Mouse (Mus musculus) megakaryocyte, embryonic 14.5 days (primary cell): Measurements from ENCODE around the gene Arhgef39.

ENCODE experiments used
- FLI1 ChIP-seq: IDR thresholded peaks from 2 replicates; pipeline ENCODE4 v1.6.1; 2012; ENCODE audit warnings: low read length, inconsistent platforms, mixed read lengths
- GATA1 ChIP-seq: IDR thresholded peaks from 3 replicates; pipeline ENCODE4 v1.6.1; 2012; ENCODE audit warnings: mixed read lengths, low read length, inconsistent platforms, borderline replicate concordance

DNA sequence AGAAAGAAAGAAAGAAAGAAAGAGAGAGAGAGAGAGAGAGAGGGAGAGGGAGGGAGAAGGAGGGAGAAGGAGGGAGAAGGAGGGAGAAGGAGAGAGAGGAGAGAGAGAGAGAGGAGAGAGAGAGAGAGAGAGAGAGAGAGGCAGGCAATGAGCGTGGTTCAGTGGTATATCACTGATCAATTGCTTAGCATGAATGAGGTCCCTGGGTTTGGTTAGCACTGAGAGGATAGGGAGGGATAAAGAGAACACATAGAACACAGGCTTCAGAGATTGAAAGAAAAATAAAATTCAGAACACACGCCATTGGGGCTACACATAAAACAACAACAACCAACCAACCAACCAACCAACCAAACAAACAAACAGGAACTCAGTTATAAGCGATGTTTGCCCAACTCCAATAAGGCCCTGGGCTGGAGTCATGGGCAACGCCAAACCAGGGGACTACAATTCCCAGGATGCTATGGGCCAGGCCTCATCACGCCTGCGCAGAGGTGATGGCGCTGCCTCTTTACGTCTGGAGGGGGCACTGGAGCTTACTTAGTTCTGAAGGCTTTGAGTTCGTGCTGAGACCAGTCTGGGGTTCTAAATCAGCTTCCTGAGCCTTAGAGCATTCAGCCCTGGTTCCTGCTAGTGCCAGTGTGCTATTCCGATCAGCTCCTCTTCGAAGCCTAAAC, 21.5 kb downstream of the Arhgef39 start:
- TF ChIP-seq GATA1 = no peak
- TF ChIP-seq FLI1 = no peak
